Mouse (Mus musculus) adrenal gland, postnatal 14 days (tissue): ENCODE measurements around the gene Med13l. TPM values are rescaled to one million over a fixed set of nuclear protein-coding genes. Genes with fewer than 3 reads are reported as not detected.
A peak's percentile ranks its signal among the peaks of the same experiment; 100 is the strongest.

ENCODE experiments used
- DNase-seq: peaks from one replicate; pipeline ENCODE4 v3.0.0; 2021; ENCODE audit warnings: mixed read lengths
- total RNA-seq: library from RNA; stranded (reverse); gene quantifications from 2 replicates; pipeline ENCODE4 v1.2.3, GENCODE M21; 2021

Med13l gene
- total RNA-seq, 1 experiment from 2014 or later, result 36.2 TPM

GRCm38 (mm10) chr5:118658256-118658837 is 97.9 kb downstream of the Med13l start:
- DNase-seq, result no peak

GRCm38 (mm10) chr5:118659713-118660112 is 99.2 kb downstream of the Med13l start:
- peak; percentile 19 for DNase-seq

- DNase-seq, result no peak
Measured at GRCm38 (mm10) chr5:118661751-118662150, 101.3 kb downstream of the Med13l start.

GRCm38 (mm10) chr5:118663999-118664398 is 103.5 kb downstream of the Med13l start:
- DNase-seq, result peak; percentile 64

- no peak for DNase-seq
Measured at GRCm38 (mm10) chr5:118665023-118665422, 104.5 kb downstream of the Med13l start.

- DNase-seq, result no peak
Measured at GRCm38 (mm10) chr5:118666437-118667207, 106.1 kb downstream of the Med13l start.

- DNase-seq, result no peak
Measured at GRCm38 (mm10) chr5:118667863-118668262, 107.4 kb downstream of the Med13l start.

- no peak for DNase-seq
Measured at GRCm38 (mm10) chr5:118668931-118669330, 108.5 kb downstream of the Med13l start.

GRCm38 (mm10) chr5:118672111-118672510 is 111.6 kb downstream of the Med13l start:
- DNase-seq, result no peak

GRCm38 (mm10) chr5:118673859-118674258 is 113.4 kb downstream of the Med13l start:
- no peak for DNase-seq

GRCm38 (mm10) chr5:118674321-118674720 is 113.8 kb downstream of the Med13l start:
- no peak for DNase-seq

GRCm38 (mm10) chr5:118675697-118676096 is 115.2 kb downstream of the Med13l start:
- DNase-seq, result no peak

GRCm38 (mm10) chr5:118676151-118676918 is 115.9 kb downstream of the Med13l start:
- DNase-seq, result no peak

- DNase-seq, result no peak
Measured at GRCm38 (mm10) chr5:118679283-118679835, 118.9 kb downstream of the Med13l start.

GRCm38 (mm10) chr5:118680853-118681252 is 120.4 kb downstream of the Med13l start:
- no peak for DNase-seq

- DNase-seq, result no peak
Measured at GRCm38 (mm10) chr5:118682007-118682406, 121.5 kb downstream of the Med13l start.

GRCm38 (mm10) chr5:118685145-118685544 is 124.7 kb downstream of the Med13l start:
- DNase-seq, result no peak

GRCm38 (mm10) chr5:118686021-118686420 is 125.5 kb downstream of the Med13l start:
- DNase-seq, result no peak

- no peak for DNase-seq
Measured at GRCm38 (mm10) chr5:118688886-118689835, 128.7 kb downstream of the Med13l start.

GRCm38 (mm10) chr5:118691025-118691709 is 130.7 kb downstream of the Med13l start:
- no peak for DNase-seq

- DNase-seq, result no peak
Measured at GRCm38 (mm10) chr5:118691710-118692040, 131.2 kb downstream of the Med13l start.
